Mouse (Mus musculus): Measurements from ENCODE around the gene Gm9844. TPM values are rescaled to one million over a fixed set of nuclear protein-coding genes. Genes with fewer than 3 reads are reported as not detected.

Gm9844 gene
- polyA plus RNA-seq, 1 experiment from 2014 or later, result 12.4 TPM

- ATAC-seq (ENCODE audit: insufficient number of reproducible peaks, low FRiP score, low TSS enrichment, low read depth), result no peak
- H3K27me3 ChIP-seq, result no peaks in the 10 kb centered on the region
- H3K4me2 ChIP-seq, result no peak overlapping the region
- no peak overlapping the region for H3K9ac ChIP-seq
- H3K4me3 ChIP-seq, result no peak overlapping the region
- H3K36me3 ChIP-seq, result no peaks in the 10 kb centered on the region
- no peak overlapping the region for H3K27ac ChIP-seq
- no peaks in the 10 kb centered on the region for H3K9me3 ChIP-seq
- 50% methylated on average over 2 of the region's 2 CpGs for WGBS
- 0 out of 2 replicates have a peak, but pooled peaks cover 2% of the 10 kb centered on the region for H3K4me1 ChIP-seq
These were observed 17.6 kb downstream of the Gm9844 start for GRCm38 (mm10) chr7:24879620-24880019.

GRCm38 (mm10) chr7:24882416-24883199, 20.6 kb downstream of the Gm9844 start:
- Histone ChIP-seq H3K4me3 (no peak overlapping the region), H3K36me3 (peaks cover 20% of the 10 kb centered on the region), H3K9ac (no peak overlapping the region), H3K4me2 (no peak overlapping the region), H3K4me1 (peaks cover 25% of the 10 kb centered on the region), H3K27ac (no peak overlapping the region), H3K9me3 (no peaks in the 10 kb centered on the region), H3K27me3 (no peaks in the 10 kb centered on the region)
- 93% methylated on average over 9 of the region's 9 CpGs for WGBS
- ATAC-seq (ENCODE audit: insufficient number of reproducible peaks, low FRiP score, low TSS enrichment, low read depth), result no peak

GRCm38 (mm10) chr7:24883896-24884692, 22.1 kb downstream of the Gm9844 start, which contains the start of gene Rps19:
Gene Rps19 (plus strand): TSS chr7:24884371.
- Histone ChIP-seq H3K36me3 (peaks cover 34% of the 10 kb centered on the region), H3K4me3 (peak within 1 kb of the TSS; percentile 98), H3K4me1 (peaks cover 26% of the 10 kb centered on the region), H3K9me3 (no peaks in the 10 kb centered on the region), H3K27me3 (no peaks in the 10 kb centered on the region), H3K4me2 (peak within 1 kb of the TSS; percentile 64), H3K9ac (peak within 1 kb of the TSS; percentile 100), H3K27ac (peak within 1 kb of the TSS; percentile 90)
- peak; percentile 96 for ATAC-seq (ENCODE audit: insufficient number of reproducible peaks, low FRiP score, low TSS enrichment, low read depth)
- WGBS, result under 1% methylated on average over 53 of the region's 57 CpGs

GRCm38 (mm10) chr7:24884693-24885291, 22.8 kb downstream of the Gm9844 start:
- Histone ChIP-seq H3K27me3 (no peaks in the 10 kb centered on the region), H3K4me1 (peaks cover 26% of the 10 kb centered on the region), H3K4me2 (peak overlapping the region; percentile 64), H3K9me3 (no peaks in the 10 kb centered on the region), H3K27ac (peak overlapping the region; percentile 90), H3K36me3 (peaks cover 41% of the 10 kb centered on the region), H3K9ac (peak overlapping the region; percentile 100), H3K4me3 (peak overlapping the region; percentile 98)
- under 1% methylated on average over 47 of the region's 47 CpGs for WGBS
- no peak for ATAC-seq (ENCODE audit: insufficient number of reproducible peaks, low FRiP score, low TSS enrichment, low read depth)

- Histone ChIP-seq H3K36me3 (peaks cover 49% of the 10 kb centered on the region), H3K4me1 (peaks cover 29% of the 10 kb centered on the region), H3K4me3 (peak overlapping the region; percentile 98), H3K4me2 (peak overlapping the region; percentile 64), H3K9me3 (no peaks in the 10 kb centered on the region), H3K27ac (peak overlapping the region; percentile 90), H3K9ac (peak overlapping the region; percentile 100), H3K27me3 (no peaks in the 10 kb centered on the region)
- WGBS, result 30% methylated on average over 12 of the region's 12 CpGs
- no peak for ATAC-seq (ENCODE audit: insufficient number of reproducible peaks, low FRiP score, low TSS enrichment, low read depth)
These were observed 23.7 kb downstream of the Gm9844 start for GRCm38 (mm10) chr7:24885468-24886307.

GRCm38 (mm10) chr7:24886308-24886633, 24.3 kb downstream of the Gm9844 start:
- H3K4me1 ChIP-seq, result peaks cover 29% of the 10 kb centered on the region
- H3K36me3 ChIP-seq, result peaks cover 53% of the 10 kb centered on the region
- WGBS, result 66% methylated on average over 4 of the region's 4 CpGs
- peak overlapping the region; percentile 98 for H3K4me3 ChIP-seq
- H3K9ac ChIP-seq, result peak overlapping the region; percentile 100
- H3K27ac ChIP-seq, result peak overlapping the region; percentile 69
- H3K9me3 ChIP-seq, result no peaks in the 10 kb centered on the region
- ATAC-seq (ENCODE audit: insufficient number of reproducible peaks, low FRiP score, low TSS enrichment, low read depth), result no peak
- peak overlapping the region; percentile 64 for H3K4me2 ChIP-seq
- H3K27me3 ChIP-seq, result no peaks in the 10 kb centered on the region

- peak overlapping the region; percentile 69; the same call in 1 of the 2 replicates for H3K27ac ChIP-seq
- H3K9me3 ChIP-seq, result no peaks in the 10 kb centered on the region
- peak overlapping the region; percentile 98; the same call in 1 of the 2 replicates for H3K4me3 ChIP-seq
- H3K4me1 ChIP-seq, result peaks cover 29% of the 10 kb centered on the region
- ATAC-seq (ENCODE audit: insufficient number of reproducible peaks, low FRiP score, low TSS enrichment, low read depth), result no peak
- H3K27me3 ChIP-seq, result no peaks in the 10 kb centered on the region
- peak overlapping the region; percentile 15; the same call in 1 of the 2 replicates for H3K4me2 ChIP-seq
- WGBS, result 54% methylated on average over 4 of the region's 4 CpGs
- H3K36me3 ChIP-seq, result peaks cover 53% of the 10 kb centered on the region
- peak overlapping the region; percentile 4; the same call in 1 of the 2 replicates for H3K9ac ChIP-seq
These were observed 25.1 kb downstream of the Gm9844 start for GRCm38 (mm10) chr7:24887096-24887495.

- Histone ChIP-seq H3K9ac (no peak overlapping the region), H3K27me3 (no peaks in the 10 kb centered on the region), H3K9me3 (no peaks in the 10 kb centered on the region), H3K27ac (peak overlapping the region; percentile 52; the same call in 1 of the 2 replicates), H3K4me1 (peaks cover 29% of the 10 kb centered on the region), H3K4me3 (no peak overlapping the region), H3K36me3 (peaks cover 53% of the 10 kb centered on the region), H3K4me2 (no peak overlapping the region)
- ATAC-seq (ENCODE audit: insufficient number of reproducible peaks, low FRiP score, low TSS enrichment, low read depth), result no peak
- WGBS, result 79% methylated on average over 6 of the region's 6 CpGs
These were observed 27.6 kb downstream of the Gm9844 start for GRCm38 (mm10) chr7:24889431-24890220.

GRCm38 (mm10) chr7:24890281-24891216, 28.5 kb downstream of the Gm9844 start:
- Histone ChIP-seq H3K4me2 (no peak overlapping the region), H3K36me3 (peaks cover 53% of the 10 kb centered on the region), H3K4me1 (peaks cover 26% of the 10 kb centered on the region), H3K27ac (peak overlapping the region; percentile 52; the same call in 1 of the 2 replicates), H3K9me3 (no peaks in the 10 kb centered on the region), H3K9ac (no peak overlapping the region), H3K27me3 (no peaks in the 10 kb centered on the region), H3K4me3 (no peak overlapping the region)
- 29% methylated on average over 10 of the region's 10 CpGs for WGBS
- ATAC-seq (ENCODE audit: insufficient number of reproducible peaks, low FRiP score, low TSS enrichment, low read depth), result peak; percentile 35; the same call in 1 of the 2 replicates

Data from limb, embryonic 15.5 days (tissue).